Mouse (Mus musculus) duodenum, adult 2 months (tissue): Measurements from ENCODE around the gene Usp13. TPM values are rescaled to one million over a fixed set of nuclear protein-coding genes. Genes with fewer than 3 reads are reported as not detected.

Experiments
- polyA plus RNA-seq: library from polyadenylated mRNA; depleted of rRNA; stranded (reverse); fragments of >200 nt; gene quantifications from 2 replicates; pipeline ENCODE4 v1.2.3, GENCODE M21; 2012; ENCODE audit warnings: low replicate concordance; rRNA removed

Gene Usp13
- 0.20 and 0.23 TPM in 2 replicates for polyA plus RNA-seq

GRCm38 (mm10) chr3:32817357-32818326 is at the start of gene Usp13:
Gene Usp13, plus strand, starts transcription at chr3:32817546.

Other genes starting within 250 kb of the Usp13 start
- gene Gnb4, start 201.0 kb upstream of the Usp13 start, polyA plus RNA-seq = 4.2 and 4.9 TPM in 2 replicates
- 5.9 and 8.1 TPM in 2 replicates for gene Actl6a, start 111.2 kb upstream of the Usp13 start, polyA plus RNA-seq
- gene Ndufb5, start 80.6 kb upstream of the Usp13 start, polyA plus RNA-seq = 249 and 382 TPM in 2 replicates
- 0.39 and 0.50 TPM in 2 replicates for gene Mrpl47, start 79.9 kb upstream of the Usp13 start, polyA plus RNA-seq